Mouse (Mus musculus) liver, embryonic 13.5 days (tissue): ENCODE measurements at regions not wholly inside any gene's neighbourhood (a gene's known extent, or its start where the extent isn't known, plus 50 kb on each side); places are given as distances from the start of the nearest gene placed in this dataset.

Experiments
- ATAC-seq: fragments of 200-750 bp; cut with Nextera tagmentation; 2 replicates; pipeline ENCODE4 v1.8.0; 2017; ENCODE audit warnings: low read depth, mild to moderate bottlenecking, moderate number of reproducible peaks, moderate library complexity
- DNase-seq: peaks from one replicate; pipeline ENCODE4 v3.0.0; 2022
- H3K27ac ChIP-seq: fragments of 300-500 bp; sonication (generic); 2 replicates; pipeline ENCODE4 v1.5.1; 2015; ENCODE audit warnings: moderate library complexity, mild to moderate bottlenecking, inconsistent platforms
- H3K27me3 ChIP-seq: fragments of 300-500 bp; sonication (generic); 2 replicates; pipeline ENCODE4 v1.6.1; 2015; ENCODE audit warnings: mild to moderate bottlenecking, inconsistent platforms
- H3K36me3 ChIP-seq: fragments of 300-500 bp; sonication (generic); 2 replicates; pipeline ENCODE4 v1.6.1; 2015; ENCODE audit warnings: mild to moderate bottlenecking, inconsistent platforms
- H3K4me1 ChIP-seq: fragments of 300-500 bp; sonication (generic); replicated peaks from 2 replicates; pipeline ENCODE4 v1.6.1; 2015; ENCODE audit warnings: inconsistent platforms
- H3K4me2 ChIP-seq: fragments of 300-500 bp; sonication (generic); 2 replicates; pipeline ENCODE4 v1.6.1; 2015; ENCODE audit warnings: inconsistent platforms, mild to moderate bottlenecking, moderate library complexity
- H3K4me3 ChIP-seq: fragments of 300-500 bp; sonication (generic); replicated peaks from 2 replicates; pipeline ENCODE4 v1.5.1; 2015; ENCODE audit warnings: mild to moderate bottlenecking, inconsistent platforms
- H3K9ac ChIP-seq: fragments of 300-500 bp; sonication (generic); 2 replicates; pipeline ENCODE4 v1.6.1; 2015; ENCODE audit warnings: mild to moderate bottlenecking, inconsistent platforms
- H3K9me3 ChIP-seq: fragments of 300-500 bp; sonication (generic); replicated peaks from 2 replicates; pipeline ENCODE4 v1.6.1; 2016; ENCODE audit warnings: inconsistent platforms
- WGBS: fragments of 180-500 bp; shearing (Covaris S2); methylation state at CpG from one replicate; pipeline ENCODE4 v1.1.7; 2015; ENCODE audit not compliant: insufficient replicate concordance; 5-methylcytosine and 5-hydroxymethylcytosine counted together

GRCm38 (mm10) chr15:67272397-67272796 is 771.7 kb upstream of the Lrrc6 start:
- Histone ChIP-seq H3K27me3 (no peaks in the 10 kb centered on the region), H3K9me3 (no peaks in the 10 kb centered on the region), H3K4me2 (no peak overlapping the region), H3K27ac (no peak overlapping the region), H3K9ac (no peak overlapping the region), H3K36me3 (no peaks in the 10 kb centered on the region), H3K4me3 (no peak overlapping the region), H3K4me1 (no peaks in the 10 kb centered on the region)
- WGBS = 46% methylated on average over 2 of the region's 2 CpGs
- DNase-seq = no peak
- no peak for ATAC-seq

GRCm38 (mm10) chr15:67263723-67264122 is 763.0 kb upstream of the Lrrc6 start:
- Histone ChIP-seq H3K9ac (no peak overlapping the region), H3K4me2 (no peak overlapping the region), H3K4me1 (no peaks in the 10 kb centered on the region), H3K27me3 (no peaks in the 10 kb centered on the region), H3K9me3 (no peaks in the 10 kb centered on the region), H3K36me3 (no peaks in the 10 kb centered on the region), H3K27ac (no peak overlapping the region), H3K4me3 (no peak overlapping the region)
- 65% methylated on average over 6 of the region's 6 CpGs for WGBS
- DNase-seq (no peak), ATAC-seq (no peak)

- Histone ChIP-seq H3K4me3 (no peak overlapping the region), H3K27ac (no peak overlapping the region), H3K9me3 (no peaks in the 10 kb centered on the region), H3K4me1 (no peaks in the 10 kb centered on the region), H3K4me2 (no peak overlapping the region), H3K27me3 (no peaks in the 10 kb centered on the region), H3K9ac (no peak overlapping the region), H3K36me3 (no peaks in the 10 kb centered on the region)
- no peak for ATAC-seq
- no peak for DNase-seq
- WGBS = 51% methylated on average over 2 of the region's 2 CpGs
Measured at GRCm38 (mm10) chr15:67263313-67263712, 762.6 kb upstream of the Lrrc6 start.

GRCm38 (mm10) chr15:67262269-67262668 is 761.6 kb upstream of the Lrrc6 start:
- 53% methylated on average over 2 of the region's 2 CpGs for WGBS
- no peaks in the 10 kb centered on the region for H3K4me1 ChIP-seq
- H3K27ac ChIP-seq = no peak overlapping the region
- no peak overlapping the region for H3K4me2 ChIP-seq
- no peaks in the 10 kb centered on the region for H3K27me3 ChIP-seq
- DNase-seq = no peak
- H3K9me3 ChIP-seq = no peaks in the 10 kb centered on the region
- no peaks in the 10 kb centered on the region for H3K36me3 ChIP-seq
- H3K9ac ChIP-seq = no peak overlapping the region
- ATAC-seq = no peak
- no peak overlapping the region for H3K4me3 ChIP-seq

GRCm38 (mm10) chr15:67260666-67261065 is 760.0 kb upstream of the Lrrc6 start:
- Histone ChIP-seq H3K9me3 (no peaks in the 10 kb centered on the region), H3K4me1 (no peaks in the 10 kb centered on the region)

GRCm38 (mm10) chr15:67249147-67249546 is 748.4 kb upstream of the Lrrc6 start:
- ATAC-seq (no peak), DNase-seq (no peak)
- Histone ChIP-seq H3K4me1 (no peaks in the 10 kb centered on the region), H3K4me3 (no peak overlapping the region), H3K9me3 (no peaks in the 10 kb centered on the region), H3K4me2 (no peak overlapping the region), H3K27me3 (no peaks in the 10 kb centered on the region), H3K36me3 (no peaks in the 10 kb centered on the region), H3K27ac (no peak overlapping the region), H3K9ac (no peak overlapping the region)
- WGBS = 40% methylated on average over 4 of the region's 4 CpGs

More at GRCm38 (mm10) chr15:67260666-67261065, 760.0 kb upstream of the Lrrc6 start:
- ATAC-seq (no peak), DNase-seq (no peak)
- Histone ChIP-seq H3K27me3 (no peaks in the 10 kb centered on the region), H3K4me3 (no peak overlapping the region), H3K4me2 (no peak overlapping the region), H3K27ac (no peak overlapping the region), H3K9ac (no peak overlapping the region), H3K36me3 (no peaks in the 10 kb centered on the region)
- 41% methylated on average over 3 of the region's 3 CpGs for WGBS

- Histone ChIP-seq H3K4me2 (no peak overlapping the region), H3K9me3 (no peaks in the 10 kb centered on the region), H3K4me3 (no peak overlapping the region), H3K4me1 (no peaks in the 10 kb centered on the region), H3K9ac (no peak overlapping the region), H3K27ac (no peak overlapping the region), H3K27me3 (no peaks in the 10 kb centered on the region), H3K36me3 (no peaks in the 10 kb centered on the region)
- no peak for DNase-seq
- ATAC-seq = no peak
Measured at GRCm38 (mm10) chr15:67248471-67248870, 747.8 kb upstream of the Lrrc6 start.

- ATAC-seq (no peak), DNase-seq (no peak)
- no peaks in the 10 kb centered on the region for H3K9me3 ChIP-seq
- no peak overlapping the region for H3K4me2 ChIP-seq
- no peak overlapping the region for H3K27ac ChIP-seq
- no peak overlapping the region for H3K9ac ChIP-seq
- no peak overlapping the region for H3K4me3 ChIP-seq
- 68% methylated on average over 4 of the region's 4 CpGs for WGBS
- H3K36me3 ChIP-seq = no peaks in the 10 kb centered on the region
- no peaks in the 10 kb centered on the region for H3K4me1 ChIP-seq
- H3K27me3 ChIP-seq = no peaks in the 10 kb centered on the region
Measured at GRCm38 (mm10) chr15:67245658-67246268, 745.1 kb upstream of the Lrrc6 start.

- DNase-seq (no peak), ATAC-seq (no peak)
- no peaks in the 10 kb centered on the region for H3K4me1 ChIP-seq
- H3K9ac ChIP-seq = no peak overlapping the region
- H3K27me3 ChIP-seq = no peaks in the 10 kb centered on the region
- H3K36me3 ChIP-seq = no peaks in the 10 kb centered on the region
- no peak overlapping the region for H3K4me3 ChIP-seq
- H3K4me2 ChIP-seq = no peak overlapping the region
- no peak overlapping the region for H3K27ac ChIP-seq
- no peaks in the 10 kb centered on the region for H3K9me3 ChIP-seq
- 66% methylated on average over 10 of the region's 10 CpGs for WGBS
Measured at GRCm38 (mm10) chr15:67244908-67245657, 744.4 kb upstream of the Lrrc6 start.

- DNase-seq = no peak
- Histone ChIP-seq H3K27ac (no peak overlapping the region), H3K9ac (no peak overlapping the region), H3K9me3 (no peaks in the 10 kb centered on the region), H3K4me2 (no peak overlapping the region), H3K36me3 (no peaks in the 10 kb centered on the region), H3K4me1 (no peaks in the 10 kb centered on the region), H3K27me3 (no peaks in the 10 kb centered on the region), H3K4me3 (no peak overlapping the region)
- no peak for ATAC-seq
- 24% methylated on average over 5 of the region's 5 CpGs for WGBS
Measured at GRCm38 (mm10) chr15:67235107-67235785, 734.5 kb upstream of the Lrrc6 start.

GRCm38 (mm10) chr15:67229359-67229758 is 728.6 kb upstream of the Lrrc6 start:
- 73% methylated on average over 5 of the region's 5 CpGs for WGBS
- Histone ChIP-seq H3K27ac (no peak overlapping the region), H3K4me3 (no peak overlapping the region), H3K27me3 (no peaks in the 10 kb centered on the region), H3K36me3 (no peaks in the 10 kb centered on the region), H3K9me3 (no peaks in the 10 kb centered on the region), H3K4me1 (no peaks in the 10 kb centered on the region), H3K4me2 (no peak overlapping the region), H3K9ac (no peak overlapping the region)
- no peak for ATAC-seq
- DNase-seq = no peak

- H3K4me1 ChIP-seq = no peaks in the 10 kb centered on the region
- H3K4me2 ChIP-seq = no peak overlapping the region
- no peaks in the 10 kb centered on the region for H3K9me3 ChIP-seq
- no peaks in the 10 kb centered on the region for H3K36me3 ChIP-seq
- DNase-seq (no peak), ATAC-seq (no peak)
- H3K4me3 ChIP-seq = no peak overlapping the region
- H3K27ac ChIP-seq = no peak overlapping the region
- WGBS = 69% methylated on average over 2 of the region's 2 CpGs
- H3K27me3 ChIP-seq = no peaks in the 10 kb centered on the region
- H3K9ac ChIP-seq = no peak overlapping the region
Measured at GRCm38 (mm10) chr15:67228633-67229032, 727.9 kb upstream of the Lrrc6 start.
